Mouse (Mus musculus): ENCODE results near the gene Dpp6. TPM values are rescaled to one million over a fixed set of nuclear protein-coding genes. Genes with fewer than 3 reads are reported as not detected.

Gene Dpp6
- total and polyA plus RNA-seq, 3 experiments, result 0.04 to 0.11 TPM; not detected in 1

DNA sequence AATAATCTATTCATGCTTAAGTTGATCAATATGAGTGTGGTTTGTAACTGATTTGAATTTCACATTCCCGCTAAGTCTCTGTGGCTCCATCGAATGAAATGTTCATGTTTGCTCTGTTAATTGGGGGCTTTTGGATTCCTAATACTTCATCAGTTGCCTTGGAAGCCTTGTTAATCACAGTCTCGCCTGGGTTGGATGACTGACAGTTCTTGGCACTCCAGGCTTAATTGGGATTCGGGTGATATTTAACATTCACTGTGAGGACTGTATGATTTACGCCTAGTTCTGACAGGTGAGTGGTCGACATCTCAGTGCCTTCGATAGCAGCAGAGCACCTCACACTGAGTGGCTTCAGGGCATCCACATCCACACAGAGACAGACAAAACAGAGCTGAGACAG, 90.1 kb downstream of the Dpp6 start:
- 77% methylated on average over 7 of the region's 7 CpGs for WGBS
- no peaks in the 10 kb centered on the region; the same call in 1 of the 2 replicates for H3K27me3 ChIP-seq (ENCODE audit: control insufficient read depth, insufficient read depth, low read length)
- no peaks in the 10 kb centered on the region for H3K4me1 ChIP-seq (ENCODE audit: control insufficient read depth, insufficient read depth, low read length)
- H3K4me3 ChIP-seq, result no peak overlapping the region
- no peaks in the 10 kb centered on the region for H3K79me2 ChIP-seq (replicated peaks; ENCODE audit: control insufficient read depth, insufficient read depth, low read length)
- no peaks in the 10 kb centered on the region for H3K36me3 ChIP-seq (ENCODE audit: control insufficient read depth, insufficient read depth, low read length)
- no peak overlapping the region for H3K9ac ChIP-seq (ENCODE audit: low read depth, low read length)
- DNase-seq, result no peak
- TF ChIP-seq CTCF (IDR thresholded peaks at IDR 0.05), result no peak
- TF ChIP-seq EP300 (IDR thresholded peaks at IDR 0.05; ENCODE audit: insufficient read depth, low read depth, low read length), result no peak
- TF ChIP-seq POLR2A (IDR thresholded peaks at IDR 0.05; ENCODE audit: insufficient read depth, low read depth, low read length), result no peak
- H3K27ac ChIP-seq, result no peak overlapping the region
- intact Hi-C loops (cut with DNase I), result no loop called here

DNA sequence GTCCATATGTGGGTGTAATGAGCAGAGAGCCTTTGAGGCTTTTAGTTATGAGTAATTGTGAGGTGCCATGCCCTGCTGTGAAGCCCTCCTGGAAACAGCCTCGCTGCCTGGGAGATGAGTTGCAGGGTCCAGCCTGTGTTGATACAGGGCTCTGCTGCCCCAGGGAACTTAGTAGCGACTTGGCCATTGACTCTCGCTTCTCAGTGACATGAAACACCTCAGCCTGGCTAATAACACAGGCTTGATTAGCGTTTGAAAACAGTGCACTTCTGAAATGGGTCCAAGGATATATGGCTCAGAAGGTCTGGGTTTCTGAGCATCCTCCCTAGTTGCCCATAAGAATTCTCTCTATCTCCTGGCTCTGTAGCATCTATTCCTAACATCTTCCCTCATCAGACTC, 91.6 kb downstream of the Dpp6 start:
- Histone ChIP-seq H3K27ac (no peak overlapping the region), H3K79me2 (replicated peaks; ENCODE audit: control insufficient read depth, insufficient read depth, low read length) (no peaks in the 10 kb centered on the region), H3K27me3 (ENCODE audit: control insufficient read depth, insufficient read depth, low read length) (no peaks in the 10 kb centered on the region; the same call in 1 of the 2 replicates), H3K9ac (ENCODE audit: low read depth, low read length) (no peak overlapping the region), H3K36me3 (ENCODE audit: control insufficient read depth, insufficient read depth, low read length) (no peaks in the 10 kb centered on the region), H3K4me3 (no peak overlapping the region), H3K4me1 (ENCODE audit: control insufficient read depth, insufficient read depth, low read length) (no peaks in the 10 kb centered on the region)
- WGBS, result 37% methylated on average over 4 of the region's 4 CpGs
- no peak for TF ChIP-seq EP300 (IDR thresholded peaks at IDR 0.05; ENCODE audit: insufficient read depth, low read depth, low read length)
- no peak for TF ChIP-seq CTCF (IDR thresholded peaks at IDR 0.05)
- TF ChIP-seq POLR2A (IDR thresholded peaks at IDR 0.05; ENCODE audit: insufficient read depth, low read depth, low read length), result no peak
- intact Hi-C loops (cut with DNase I), result no loop called here
- DNase-seq, result no peak

DNA sequence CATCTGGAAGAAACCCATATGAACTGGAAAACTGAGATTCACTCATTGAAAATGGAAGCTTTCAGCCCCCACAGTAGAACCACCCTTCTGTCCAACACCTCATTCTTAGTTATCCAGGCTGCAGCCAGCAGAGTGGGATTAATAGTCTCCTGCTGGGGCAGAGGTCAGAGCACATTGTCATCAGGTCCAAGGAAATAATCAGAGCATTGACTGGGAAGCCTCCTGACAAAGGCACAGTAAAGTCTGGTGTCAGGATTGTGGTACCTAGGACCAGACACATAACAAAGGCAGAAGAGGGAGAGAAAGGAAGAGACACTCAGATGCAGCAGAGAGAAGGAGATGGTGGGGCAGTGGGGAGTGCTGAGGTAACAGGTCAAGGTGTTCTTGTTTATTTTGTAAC, 93.3 kb downstream of the Dpp6 start:
- intact Hi-C loops (cut with DNase I), result no loop called here
- Histone ChIP-seq H3K4me1 (ENCODE audit: control insufficient read depth, insufficient read depth, low read length) (no peaks in the 10 kb centered on the region), H3K27ac (no peak overlapping the region), H3K9ac (ENCODE audit: low read depth, low read length) (no peak overlapping the region), H3K4me3 (no peak overlapping the region), H3K36me3 (ENCODE audit: control insufficient read depth, insufficient read depth, low read length) (no peaks in the 10 kb centered on the region), H3K27me3 (ENCODE audit: control insufficient read depth, insufficient read depth, low read length) (no peaks in the 10 kb centered on the region), H3K79me2 (replicated peaks; ENCODE audit: control insufficient read depth, insufficient read depth, low read length) (no peaks in the 10 kb centered on the region)
- no peak for DNase-seq
- TF ChIP-seq EP300 (IDR thresholded peaks at IDR 0.05; ENCODE audit: insufficient read depth, low read depth, low read length) (no peak), CTCF (IDR thresholded peaks at IDR 0.05) (no peak), POLR2A (IDR thresholded peaks at IDR 0.05; ENCODE audit: insufficient read depth, low read depth, low read length) (no peak)

DNA sequence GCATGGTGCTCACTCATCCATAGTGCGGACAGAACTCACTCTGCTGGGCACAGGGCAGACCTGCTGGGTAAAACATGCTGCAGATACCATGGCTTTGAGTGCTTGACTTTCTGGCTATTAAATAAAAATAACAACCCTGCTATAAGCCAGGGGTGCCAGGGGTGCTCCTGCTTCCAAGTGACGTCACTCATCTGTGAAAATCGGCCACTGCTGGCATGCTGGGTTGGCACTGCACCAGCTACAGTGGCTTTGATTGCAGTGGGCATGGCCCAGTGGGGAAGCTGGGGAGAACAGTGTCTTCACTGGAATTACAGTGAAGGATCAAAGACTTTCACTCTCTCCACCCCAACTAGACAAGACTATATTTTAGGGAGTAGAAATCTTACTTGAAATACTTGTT, 95.0 kb downstream of the Dpp6 start:
- H3K79me2 ChIP-seq (replicated peaks; ENCODE audit: control insufficient read depth, insufficient read depth, low read length), result no peaks in the 10 kb centered on the region
- WGBS, result 58% methylated on average over 3 of the region's 3 CpGs
- H3K9ac ChIP-seq (ENCODE audit: low read depth, low read length), result no peak overlapping the region
- DNase-seq, result no peak
- intact Hi-C loops (cut with DNase I), result no loop called here
- no peaks in the 10 kb centered on the region for H3K4me1 ChIP-seq (ENCODE audit: control insufficient read depth, insufficient read depth, low read length)
- TF ChIP-seq CTCF (IDR thresholded peaks at IDR 0.05) (no peak), POLR2A (IDR thresholded peaks at IDR 0.05; ENCODE audit: insufficient read depth, low read depth, low read length) (no peak), EP300 (IDR thresholded peaks at IDR 0.05; ENCODE audit: insufficient read depth, low read depth, low read length) (no peak)
- no peaks in the 10 kb centered on the region for H3K27me3 ChIP-seq (ENCODE audit: control insufficient read depth, insufficient read depth, low read length)
- H3K4me3 ChIP-seq, result no peak overlapping the region
- no peak overlapping the region for H3K27ac ChIP-seq
- no peaks in the 10 kb centered on the region for H3K36me3 ChIP-seq (ENCODE audit: control insufficient read depth, insufficient read depth, low read length)

DNA sequence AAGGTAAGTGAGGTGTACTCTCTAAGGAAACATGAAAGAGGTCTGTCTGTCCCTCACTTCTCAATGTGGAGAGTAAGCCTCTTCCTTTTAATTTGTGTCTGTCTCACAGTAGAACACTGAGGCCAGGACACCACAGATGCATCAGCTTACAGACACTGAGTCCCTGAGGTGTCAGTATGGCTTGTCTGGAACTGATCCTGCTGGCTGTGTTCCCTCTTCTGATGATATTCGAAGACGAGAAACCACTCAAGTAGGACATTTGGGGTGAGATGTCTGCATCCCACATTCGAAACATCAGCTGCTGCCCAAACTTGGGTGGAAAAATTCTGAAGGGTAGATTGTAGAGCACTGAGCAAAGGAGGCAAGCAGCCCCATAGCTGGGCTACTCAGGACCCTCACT, 101.8 kb downstream of the Dpp6 start:
- WGBS, result 79% methylated on average over 3 of the region's 3 CpGs
- Histone ChIP-seq H3K4me1 (ENCODE audit: control insufficient read depth, insufficient read depth, low read length) (no peaks in the 10 kb centered on the region), H3K36me3 (ENCODE audit: control insufficient read depth, insufficient read depth, low read length) (no peaks in the 10 kb centered on the region), H3K27me3 (ENCODE audit: control insufficient read depth, insufficient read depth, low read length) (no peaks in the 10 kb centered on the region), H3K9ac (ENCODE audit: low read depth, low read length) (no peak overlapping the region), H3K79me2 (replicated peaks; ENCODE audit: control insufficient read depth, insufficient read depth, low read length) (no peaks in the 10 kb centered on the region), H3K27ac (no peak overlapping the region), H3K4me3 (no peak overlapping the region)
- TF ChIP-seq EP300 (IDR thresholded peaks at IDR 0.05; ENCODE audit: insufficient read depth, low read depth, low read length), result no peak
- no peak for TF ChIP-seq CTCF (IDR thresholded peaks at IDR 0.05)
- no peak for TF ChIP-seq POLR2A (IDR thresholded peaks at IDR 0.05; ENCODE audit: insufficient read depth, low read depth, low read length)
- intact Hi-C loops (cut with DNase I), result no loop called here
- no peak for DNase-seq

DNA sequence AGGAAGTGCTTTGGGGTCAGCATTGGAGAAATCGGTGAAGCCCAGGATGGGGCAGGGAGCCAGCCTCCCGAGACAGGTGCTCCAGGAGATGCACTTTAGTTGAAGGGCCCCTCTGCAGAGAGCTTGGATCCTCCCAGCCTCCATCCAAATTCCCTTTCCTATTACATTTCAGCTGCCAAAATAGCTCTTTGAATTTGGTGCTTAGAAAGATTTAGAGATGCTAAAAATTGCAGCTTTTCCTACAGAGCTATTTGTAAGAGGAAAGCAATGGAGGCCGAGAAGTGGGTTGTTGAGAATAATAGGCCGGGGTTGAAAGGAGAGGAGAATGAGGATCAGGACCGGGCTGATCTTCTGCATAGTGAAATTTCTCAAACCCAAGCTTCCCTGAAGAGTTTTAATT, 107.5 kb downstream of the Dpp6 start:
- Histone ChIP-seq H3K36me3 (ENCODE audit: control insufficient read depth, insufficient read depth, low read length) (no peaks in the 10 kb centered on the region), H3K4me3 (no peak overlapping the region), H3K79me2 (replicated peaks; ENCODE audit: control insufficient read depth, insufficient read depth, low read length) (no peaks in the 10 kb centered on the region), H3K27ac (no peak overlapping the region), H3K27me3 (ENCODE audit: control insufficient read depth, insufficient read depth, low read length) (no peaks in the 10 kb centered on the region), H3K9ac (ENCODE audit: low read depth, low read length) (no peak overlapping the region), H3K4me1 (ENCODE audit: control insufficient read depth, insufficient read depth, low read length) (no peaks in the 10 kb centered on the region)
- 73% methylated on average over 5 of the region's 5 CpGs for WGBS
- intact Hi-C loops (cut with DNase I), result no loop called here
- no peak for DNase-seq
- no peak for TF ChIP-seq EP300 (IDR thresholded peaks at IDR 0.05; ENCODE audit: insufficient read depth, low read depth, low read length)
- TF ChIP-seq POLR2A (IDR thresholded peaks at IDR 0.05; ENCODE audit: insufficient read depth, low read depth, low read length), result no peak
- TF ChIP-seq CTCF (IDR thresholded peaks at IDR 0.05), result no peak
